Mouse (Mus musculus) midbrain, embryonic 14.5 days (tissue): ENCODE results near the gene Hist1h2af. TPM values are rescaled to one million over a fixed set of nuclear protein-coding genes. Genes with fewer than 3 reads are reported as not detected.
A peak's percentile ranks its signal among the peaks of the same experiment; 100 is the strongest.
"Not testable (repeated sequence)": the region's sequence is repeated elsewhere in the genome, so short reads cannot be mapped to it uniquely, and the experiment has no call there.

Source experiments
- ATAC-seq: fragments of 200-750 bp; cut with Nextera tagmentation; 2 replicates; pipeline ENCODE4 v1.8.0; 2017; ENCODE audit warnings: moderate number of reproducible peaks, moderate library complexity; ENCODE audit not compliant: low FRiP score, low TSS enrichment
- DNase-seq: peaks from one replicate; pipeline ENCODE4 v3.0.0-alpha.2; 2015
- H3K27ac ChIP-seq: fragments of 300-500 bp; sonication (generic); replicated peaks from 2 replicates; pipeline ENCODE4 v1.5.1; 2014; ENCODE audit warnings: mild to moderate bottlenecking, low read depth, low read length, moderate library complexity
- H3K27me3 ChIP-seq: fragments of 300-500 bp; sonication (generic); 2 replicates; pipeline ENCODE4 v1.6.1; 2014; ENCODE audit warnings: low read length, control low read depth, mixed read lengths; ENCODE audit not compliant: control insufficient read depth, insufficient read depth
- H3K36me3 ChIP-seq: fragments of 300-500 bp; sonication (generic); 2 replicates; pipeline ENCODE4 v1.6.1; 2014; ENCODE audit warnings: low read length, control low read depth; ENCODE audit not compliant: control insufficient read depth, insufficient read depth
- H3K4me1 ChIP-seq: fragments of 300-500 bp; sonication (generic); 2 replicates; pipeline ENCODE4 v1.6.1; 2014; ENCODE audit warnings: mild to moderate bottlenecking, antibody characterized with exemption, low read length, control low read depth; ENCODE audit not compliant: control insufficient read depth, insufficient read depth
- H3K4me2 ChIP-seq: fragments of 300-500 bp; sonication (generic); 2 replicates; pipeline ENCODE4 v1.6.1; 2014; ENCODE audit warnings: mild to moderate bottlenecking, low read length, moderate library complexity
- H3K4me3 ChIP-seq: fragments of 300-500 bp; sonication (generic); replicated peaks from 2 replicates; pipeline ENCODE4 v1.5.1; 2014; ENCODE audit warnings: low read depth, low read length
- H3K9ac ChIP-seq: fragments of 300-500 bp; sonication (generic); replicated peaks from 2 replicates; pipeline ENCODE4 v1.6.1; 2014; ENCODE audit warnings: mild to moderate bottlenecking, low read length, moderate library complexity
- H3K9me3 ChIP-seq: fragments of 300-500 bp; sonication (generic); 2 replicates; pipeline ENCODE4 v1.6.1; 2016; ENCODE audit warnings: low read length, control low read depth, mixed read lengths; ENCODE audit not compliant: control insufficient read depth
- WGBS: fragments of 180-500 bp; shearing (Covaris S2); extraction: QIAGEN DNeasy Blood & Tissue Kit; methylation state at CpG from one replicate; pipeline ENCODE4 v1.1.7; 2014; 5-methylcytosine and 5-hydroxymethylcytosine counted together
- polyA plus RNA-seq: library from polyadenylated mRNA; unstranded; fragments of >200 nt; fragmentation: Nextera tagmentation; extraction: Ambion mirVana; gene quantifications from 2 replicates; pipeline ENCODE4 v1.2.1, GENCODE M21; 2014

The Hist1h2af gene
- polyA plus RNA-seq, 1 experiment from 2014 or later = 3.4 TPM

DNA sequence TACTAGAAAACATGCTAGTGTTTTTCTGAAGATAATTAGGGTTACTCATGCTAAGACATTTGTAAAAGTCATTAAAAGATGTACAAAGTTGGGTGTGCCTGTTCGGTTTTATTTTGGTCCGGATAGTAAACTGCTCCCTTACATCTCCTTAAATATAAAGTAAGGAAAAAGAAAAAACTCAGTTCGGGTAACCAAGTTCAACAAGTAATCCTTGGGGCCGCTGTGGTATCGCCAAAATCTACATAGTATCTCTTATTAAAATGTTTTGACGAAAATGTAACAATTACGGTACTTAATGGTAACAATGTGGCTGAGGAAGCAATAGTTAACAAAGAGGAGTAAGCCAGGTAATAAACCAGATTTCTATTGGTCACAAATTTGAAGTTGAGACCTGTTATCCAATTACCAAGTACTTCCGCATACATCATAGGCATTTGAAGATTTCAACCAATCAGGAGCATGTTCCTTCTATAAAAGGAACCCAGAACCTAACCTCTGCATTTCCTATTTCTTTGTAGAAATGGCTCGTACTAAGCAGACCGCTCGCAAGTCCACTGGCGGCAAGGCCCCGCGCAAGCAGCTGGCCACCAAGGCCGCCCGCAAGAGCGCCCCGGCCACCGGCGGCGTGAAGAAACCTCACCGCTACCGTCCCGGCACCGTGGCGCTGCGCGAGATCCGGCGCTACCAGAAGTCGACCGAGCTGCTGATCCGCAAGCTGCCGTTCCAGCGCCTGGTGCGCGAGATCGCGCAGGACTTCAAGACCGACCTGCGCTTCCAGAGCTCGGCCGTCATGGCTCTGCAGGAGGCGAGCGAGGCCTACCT lies 10.5 kb downstream of the Hist1h2af start, which contains the start of gene Hist1h3f:
Gene Hist1h3f, plus strand, starts transcription at position 88 of the 822 bp plus-strand sequence.
- no peaks in the 10 kb centered on the region for H3K4me1 ChIP-seq
- peak within 1 kb of the TSS; percentile 88 for H3K27ac ChIP-seq
- H3K4me2 ChIP-seq = peak within 1 kb of the TSS; percentile 85
- no peaks in the 10 kb centered on the region for H3K36me3 ChIP-seq
- ATAC-seq = peak; percentile 97
- no peaks in the 10 kb centered on the region for H3K9me3 ChIP-seq
- H3K9ac ChIP-seq = peak within 1 kb of the TSS; percentile 53; the same call in 1 of the 2 replicates
- H3K4me3 ChIP-seq = peak within 1 kb of the TSS; percentile 45
- WGBS = under 1% methylated on average over 31 of the region's 45 CpGs
- H3K27me3 ChIP-seq = no peaks in the 10 kb centered on the region
- peak; percentile 96 for DNase-seq

DNA sequence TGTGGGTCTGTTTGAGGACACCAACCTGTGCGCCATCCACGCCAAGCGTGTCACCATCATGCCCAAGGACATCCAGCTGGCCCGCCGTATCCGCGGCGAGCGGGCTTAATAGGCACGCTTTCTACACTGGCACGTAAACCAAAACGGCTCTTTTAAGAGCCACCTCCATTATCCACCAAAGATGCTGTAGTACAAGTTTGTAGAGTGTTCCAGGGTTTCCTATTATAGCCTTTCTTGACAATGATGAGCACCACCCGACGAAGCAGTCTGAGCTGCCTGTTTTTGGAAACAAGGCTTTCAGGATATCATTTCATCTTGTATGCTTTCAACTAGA lies 11.0 kb downstream of the Hist1h2af start:
- H3K9ac ChIP-seq, H3K36me3 ChIP-seq, H3K9me3 ChIP-seq, H3K4me1 ChIP-seq, H3K27me3 ChIP-seq, ATAC-seq, DNase-seq: not testable (repeated sequence)
- peak overlapping the region; percentile 88 for H3K27ac ChIP-seq
- H3K4me3 ChIP-seq = peak overlapping the region; percentile 45
- H3K4me2 ChIP-seq = peak overlapping the region; percentile 85
- 1% methylated on average over 11 of the region's 14 CpGs for WGBS

DNA sequence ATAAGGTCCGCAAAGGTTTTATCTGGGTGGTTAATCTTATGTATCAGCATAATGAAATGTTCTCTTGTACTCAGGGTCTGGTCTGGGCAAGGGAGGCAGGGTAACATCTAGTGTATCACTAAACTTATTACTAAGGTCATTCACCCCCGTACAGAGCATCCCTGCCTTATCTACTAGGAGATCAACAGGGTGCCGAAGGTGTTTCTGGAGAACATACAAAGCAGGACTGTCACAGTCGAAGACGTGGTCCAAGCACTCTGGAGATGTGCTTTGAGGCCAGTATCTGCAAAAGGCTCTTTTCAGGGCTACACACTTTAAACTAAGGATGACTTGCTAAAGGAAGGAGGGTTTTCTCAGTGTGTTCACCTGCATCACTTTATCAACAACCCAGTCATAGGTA lies 13.0 kb downstream of the Hist1h2af start:
- DNase-seq = no peak
- peaks cover 7% of the 10 kb centered on the region for H3K4me1 ChIP-seq
- H3K9ac ChIP-seq = no peak overlapping the region
- H3K36me3 ChIP-seq = no peaks in the 10 kb centered on the region
- no peaks in the 10 kb centered on the region for H3K9me3 ChIP-seq
- ATAC-seq = no peak
- 79% methylated on average over 5 of the region's 5 CpGs for WGBS
- H3K4me3 ChIP-seq = no peak overlapping the region
- no peak overlapping the region for H3K4me2 ChIP-seq
- no peaks in the 10 kb centered on the region for H3K27me3 ChIP-seq
- H3K27ac ChIP-seq = no peak overlapping the region

DNA sequence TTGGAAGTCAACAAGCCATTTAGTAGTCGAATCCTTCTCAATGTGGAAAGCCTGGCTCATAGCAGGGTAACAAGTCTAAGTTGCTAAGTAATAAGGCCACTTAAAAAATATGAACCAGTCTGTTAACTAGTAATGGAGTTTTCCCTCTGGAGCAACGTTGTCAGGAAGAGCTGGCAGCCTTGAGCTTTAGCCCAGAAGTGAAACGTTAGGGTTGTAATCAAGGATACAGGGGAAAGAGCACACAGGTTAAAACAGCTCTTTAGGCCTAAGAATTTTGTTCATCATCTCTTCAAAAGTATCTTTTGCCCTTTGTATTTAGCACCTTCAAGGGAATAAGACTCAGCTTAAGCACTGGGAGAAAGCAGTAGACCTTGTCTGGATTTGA lies 17.0 kb downstream of the Hist1h2af start:
- Histone ChIP-seq H3K4me1 (peaks cover 18% of the 10 kb centered on the region), H3K36me3 (no peaks in the 10 kb centered on the region), H3K9me3 (no peaks in the 10 kb centered on the region), H3K27ac (peak overlapping the region; percentile 83), H3K4me2 (peak overlapping the region; percentile 59), H3K27me3 (no peaks in the 10 kb centered on the region), H3K4me3 (peak overlapping the region; percentile 36), H3K9ac (peak overlapping the region; percentile 51)
- 7% methylated on average over 3 of the region's 3 CpGs for WGBS
- no peak for ATAC-seq
- DNase-seq = no peak

DNA sequence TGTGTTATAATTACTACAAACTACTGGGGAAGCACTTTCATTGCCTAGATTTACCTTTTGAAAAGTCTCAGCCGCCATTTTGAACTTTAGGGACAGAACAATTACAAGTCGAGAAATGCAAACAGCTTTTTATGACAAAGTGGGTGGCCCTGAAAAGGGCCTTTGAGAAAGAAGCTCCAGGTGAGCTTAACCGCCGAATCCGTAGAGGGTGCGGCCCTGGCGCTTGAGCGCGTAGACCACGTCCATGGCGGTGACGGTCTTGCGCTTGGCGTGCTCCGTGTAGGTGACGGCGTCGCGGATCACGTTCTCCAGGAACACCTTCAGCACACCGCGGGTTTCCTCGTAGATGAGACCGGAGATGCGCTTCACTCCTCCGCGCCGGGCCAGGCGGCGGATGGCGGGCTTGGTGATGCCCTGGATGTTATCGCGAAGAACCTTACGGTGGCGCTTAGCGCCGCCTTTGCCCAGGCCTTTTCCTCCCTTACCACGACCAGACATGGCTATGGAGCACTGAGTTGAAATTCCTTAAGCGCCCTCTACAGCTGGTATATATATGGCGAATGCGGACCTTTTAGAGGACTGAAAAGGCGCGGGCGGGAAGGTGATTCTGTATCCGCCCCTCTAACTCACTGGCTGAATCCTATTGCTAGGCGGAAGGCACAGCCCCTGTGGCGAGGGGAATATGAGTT lies 17.6 kb downstream of the Hist1h2af start, which contains the start of gene Hist1h4f:
Gene Hist1h4f, minus strand, starts transcription at position 503 of the 689 bp plus-strand sequence.
- not testable (repeated sequence) for H3K27me3 ChIP-seq, H3K36me3 ChIP-seq, H3K9me3 ChIP-seq
- Histone ChIP-seq H3K4me3 (peak within 1 kb of the TSS; percentile 36), H3K4me2 (peak within 1 kb of the TSS; percentile 59), H3K27ac (peak within 1 kb of the TSS; percentile 83), H3K4me1 (peaks cover 18% of the 10 kb centered on the region), H3K9ac (peak within 1 kb of the TSS; percentile 51)
- DNase-seq (peak; percentile 95), ATAC-seq (peak; percentile 89)
- under 1% methylated on average over 47 of the region's 47 CpGs for WGBS

- 55% methylated on average over 8 of the region's 8 CpGs for whole genome bisulfite sequencing
- Histone ChIP-seq H3K9me3 (no peaks in the 10 kb centered on the region), H3K9ac (no peak overlapping the region), H3K27ac (peak overlapping the region; percentile 83), H3K4me3 (peak overlapping the region; percentile 36), H3K36me3 (no peaks in the 10 kb centered on the region), H3K4me2 (peak overlapping the region; percentile 59), H3K4me1 (peaks cover 21% of the 10 kb centered on the region), H3K27me3 (no peaks in the 10 kb centered on the region)
- DNase-seq (no peak), ATAC-seq (no peak)
These were observed 18.5 kb downstream of the Hist1h2af start for GRCm38 (mm10) chr13:23551931-23552914.

DNA sequence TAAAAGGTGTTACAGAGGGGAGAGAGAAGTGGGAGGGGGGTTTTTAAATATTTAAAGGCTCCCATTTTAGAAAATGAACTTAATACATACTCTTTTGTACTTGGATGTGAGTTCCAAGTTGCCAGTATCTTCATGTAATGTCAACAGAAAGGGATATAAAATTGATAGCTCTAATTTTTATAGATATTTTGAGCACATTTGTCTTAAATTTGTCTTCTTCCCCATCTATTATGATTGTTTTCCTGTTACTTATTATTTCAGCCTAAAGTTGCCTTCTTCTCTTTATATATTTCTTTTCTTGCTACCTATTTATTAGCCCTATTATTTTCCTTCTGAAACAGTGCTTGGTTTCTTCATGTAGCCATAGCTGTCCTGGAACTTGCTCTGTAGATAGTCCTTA lies 19.3 kb downstream of the Hist1h2af start, which contains the start of gene Hist1h1d:
Gene Hist1h1d, plus strand, starts transcription at position 301 of the 400 bp plus-strand sequence.
- no peak within 1 kb of the TSS for H3K4me3 ChIP-seq
- peak within 1 kb of the TSS; percentile 91 for H3K4me2 ChIP-seq

GRCm38 (mm10) chr13:23554393-23554792 lies 20.7 kb downstream of the Hist1h2af start:
- Histone ChIP-seq H3K4me3 (peak overlapping the region; percentile 49), H3K9ac (peak overlapping the region; percentile 53; the same call in 1 of the 2 replicates), H3K27ac (peak overlapping the region; percentile 84), H3K27me3 (no peaks in the 10 kb centered on the region), H3K36me3 (no peaks in the 10 kb centered on the region), H3K4me1 (peaks cover 21% of the 10 kb centered on the region), H3K4me2 (peak overlapping the region; percentile 91), H3K9me3 (no peaks in the 10 kb centered on the region)
- no peak for ATAC-seq
- peak; percentile 11 for DNase-seq
- 23% methylated on average over 9 of the region's 9 CpGs for WGBS

More for the DNA sequence above, 19.3 kb downstream of the Hist1h2af start, which contains the start of gene Hist1h1d:
- DNase-seq = no peak
- Histone ChIP-seq H3K4me1 (peaks cover 21% of the 10 kb centered on the region), H3K36me3 (no peaks in the 10 kb centered on the region), H3K9me3 (no peaks in the 10 kb centered on the region), H3K9ac (no peak within 1 kb of the TSS), H3K27ac (no peak within 1 kb of the TSS), H3K27me3 (no peaks in the 10 kb centered on the region)
- no peak for ATAC-seq
